Mouse (Mus musculus) bone marrow macrophage, adult 2 months (primary cell): ENCODE data around the gene Pqbp1.

ENCODE experiments used
- CTCF ChIP-seq: IDR thresholded peaks from 2 replicates; pipeline ENCODE4 v1.5.1; 2012; ENCODE audit warnings: low read depth, mild to moderate bottlenecking, low read length, moderate library complexity
- POLR2A ChIP-seq: IDR thresholded peaks from 2 replicates; pipeline ENCODE4 v1.6.1; 2012; ENCODE audit warnings: mild to moderate bottlenecking, low read depth, low read length, borderline replicate concordance

GRCm38 (mm10) chrX:7928270-7928790 lies 29.3 kb upstream of the Pqbp1 start, which contains the start of gene Eras:
- TF ChIP-seq CTCF (no peak), POLR2A (no peak)
